ENCODE assay signal across 25 mouse cellular contexts in genomic region chr17:59156345-59156744, GRCm38 (mm10).
DNase-seq lines count a peak whose midpoint lies in the region; TF ChIP-seq lines count a peak whose summit lies in the region.
"Had no signal": no experiment of that assay in that cellular context is flagged by ENCODE, and none has a peak within 500 bp of the region (broad histone marks: within the 10 kb centered on the region; RNA-seq: fewer than 3 reads in every experiment).

No protein-coding gene starts in this region.

- H3K9me3 ChIP-seq in ES-E14 (ENCODE audit: control insufficient read depth, insufficient read depth, low read depth, low read length) = no peaks in the 10 kb centered on the region
- H3K9me3 ChIP-seq: embryonic facial prominence, embryonic 15.5 days; midbrain, embryonic 10.5 days; neural tube, embryonic 12.5 days had no signal

- in situ Hi-C loops in ES-E14 (cut with MboI; ENCODE audit: low sequenced_read_pairs in 2 of 2, unreplicated experiment in 2 of 2) = no loop called here

- H3K4me3 ChIP-seq in ES-E14 (ENCODE audit: insufficient read depth in 1 of 2, low read depth in 1 of 2, low read length in 2 of 2, poor library complexity in 1 of 2, severe bottlenecking in 1 of 2) = no peak overlapping the region
- H3K4me3 ChIP-seq: embryonic facial prominence, embryonic 15.5 days; gastrocnemius, adult 2 months; midbrain, embryonic 10.5 days; neural tube, embryonic 12.5 days had no signal

- no peaks in the 10 kb centered on the region for H3K36me3 ChIP-seq in ES-E14 (ENCODE audit: control insufficient read depth, insufficient read depth, low read length, poor library complexity, severe bottlenecking)
- H3K36me3 ChIP-seq: embryonic facial prominence, embryonic 15.5 days; midbrain, embryonic 10.5 days; neural tube, embryonic 12.5 days had no signal

- H3K27ac ChIP-seq in ES-E14 (ENCODE audit: insufficient read depth, low read depth, low read length, poor library complexity, severe bottlenecking) = no peak overlapping the region
- H3K27ac ChIP-seq: embryonic facial prominence, embryonic 15.5 days; gastrocnemius, adult 2 months; hindbrain, embryonic 14.5 days; midbrain, embryonic 10.5 days; neural tube, embryonic 12.5 days had no signal

- DNase-seq in heart, adult 11 months = peak; percentile 25
- no peak for DNase-seq in heart, adult 8-10 months (ENCODE audit: low spot score)
- DNase-seq in 3134 (ENCODE audit: extremely low read depth, insufficient read length, low spot score) (peak; percentile 6), ES-E14 (ENCODE audit: low read depth, low spot score) (peak; percentile 6)
- DNase-seq in c-Kit-positive CD71-positive TER-119-positive erythroid progenitor cells, embryonic 14.5 days (ENCODE audit: low spot score) = peak; percentile 0
- no peak for DNase-seq in cerebellum, adult 9-11 months
- no peak for DNase-seq in spleen, postnatal 4 days (ENCODE audit: low spot score in 2 of 2)
- no peak for DNase-seq in lung, postnatal 36 days
- DNase-seq: adrenal gland, postnatal 14 days; B cell, adult 2 months; cerebellum, adult 11 months; embryo, embryonic 11 days; gastrocnemius, adult 2 months; heart, adult 18-20 months; heart, postnatal 36 days; kidney, adult 11 months; kidney, postnatal 14 days; left cerebral cortex, postnatal 4 days; lung, embryonic 14.5 days; lung, postnatal 4 days; thymus, postnatal 36 days had no signal

- H3K9ac ChIP-seq in ES-E14 (ENCODE audit: insufficient read depth, low read depth, low read length, poor library complexity, severe bottlenecking) = no peak overlapping the region
- H3K9ac ChIP-seq: embryonic facial prominence, embryonic 15.5 days; hindbrain, embryonic 14.5 days; lung, embryonic 14.5 days; neural tube, embryonic 12.5 days had no signal

- no peaks in the 10 kb centered on the region for H3K4me1 ChIP-seq in ES-E14 (ENCODE audit: control insufficient read depth in 2 of 2, insufficient read depth in 2 of 2, low read length in 2 of 2, poor library complexity in 1 of 2)
- H3K4me1 ChIP-seq: embryonic facial prominence, embryonic 15.5 days; midbrain, embryonic 10.5 days; neural tube, embryonic 12.5 days had no signal

TF ChIP-seq in ES-E14, 5 proteins besides CTCF, POLR2A, EP300 and RAD21:
- TF ChIP-seq ZNF384 (IDR thresholded peaks at IDR 0.05; ENCODE audit: low read depth, low read length) (no peak), CHD2 (IDR thresholded peaks at IDR 0.05; ENCODE audit: low read depth, low read length) (no peak), MAFK (IDR thresholded peaks at IDR 0.05; ENCODE audit: insufficient read depth, low read depth, low read length) (no peak), HCFC1 (IDR thresholded peaks at IDR 0.05; ENCODE audit: borderline replicate concordance, insufficient read depth, low read length) (no peak), ZC3H11A (IDR thresholded peaks at IDR 0.05; ENCODE audit: borderline replicate concordance, low read depth, low read length) (no peak)

Comparison
In these comparisons a context has a peak if more than half of its experiments do, and no peak if none do; other contexts are left out.
1. DNase-seq: peak in heart, adult 11 months (single experiment), 3134 (single experiment), ES-E14 (single experiment) and c-Kit-positive CD71-positive TER-119-positive erythroid progenitor cells, embryonic 14.5 days (single experiment); none in heart, adult 8-10 months (single experiment), cerebellum, adult 9-11 months (single experiment), spleen, postnatal 4 days (0 of 2) and lung, postnatal 36 days (single experiment).